Mouse (Mus musculus): ENCODE data around the gene Rpl18. TPM values are rescaled to one million over a fixed set of nuclear protein-coding genes. Genes with fewer than 3 reads are reported as not detected.

Rpl18 gene
- polyA plus RNA-seq, 1 experiment = 20,873 TPM

DNA sequence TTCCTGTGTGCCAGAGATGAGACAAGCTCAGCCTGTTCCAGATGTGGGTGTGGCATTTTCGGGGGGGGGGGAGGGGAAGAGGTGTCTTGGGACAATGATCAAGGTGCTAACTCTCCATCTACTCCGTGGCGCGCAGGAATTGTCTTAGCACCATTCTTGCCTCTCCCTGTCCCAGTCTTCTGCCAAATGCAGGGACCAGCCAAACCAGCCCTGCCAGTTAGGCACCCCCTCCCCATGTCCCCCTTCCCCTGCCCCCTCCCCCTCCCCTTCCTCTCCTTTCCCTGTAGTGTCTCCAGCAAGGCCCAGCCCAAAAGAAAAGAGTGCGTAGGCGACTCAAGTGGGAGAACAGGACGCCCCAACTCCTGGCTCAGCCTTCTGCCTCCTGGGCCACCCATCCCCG, 51.5 kb downstream of the Rpl18 start:
- TF ChIP-seq GATA1 (IDR thresholded peaks at IDR 0.05; ENCODE audit: low read length) = no peak

DNA sequence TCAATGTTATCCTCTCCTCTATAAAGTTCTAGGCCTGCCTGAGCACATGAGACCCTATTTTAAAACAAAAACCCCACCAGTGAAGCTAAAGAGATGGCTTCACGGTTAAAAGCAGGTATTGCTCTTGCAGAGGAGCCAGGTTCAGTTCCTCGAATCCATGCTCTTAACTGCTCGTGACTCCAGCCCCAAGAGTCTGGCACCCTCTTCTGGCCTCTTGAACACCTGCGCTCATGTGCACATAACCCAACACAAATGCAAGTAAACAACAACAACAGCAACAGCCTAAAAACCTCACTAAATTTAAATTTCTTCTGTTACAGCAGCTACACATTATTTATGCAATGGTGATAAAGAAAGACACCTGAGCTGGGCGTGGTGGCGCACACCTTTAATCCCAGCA, 52.2 kb downstream of the Rpl18 start:
- no peak for TF ChIP-seq GATA1 (IDR thresholded peaks at IDR 0.05; ENCODE audit: low read length)

Other genes starting within 250 kb of the Rpl18 start
- gene Bax, start 248.6 kb upstream of the Rpl18 start, polyA plus RNA-seq (2012) = 407 and 498 TPM in 2 replicates
- gene Tulp2, start 233.6 kb upstream of the Rpl18 start, polyA plus RNA-seq (2012) = 1.7 and 2.0 TPM in 2 replicates
- gene Gm45808, start 228.6 kb upstream of the Rpl18 start, polyA plus RNA-seq (2012) = not detected in 2 replicates
- 0.29 and 0.49 TPM in 2 replicates for gene Dhdh, start 226.7 kb upstream of the Rpl18 start, polyA plus RNA-seq (2012)
- 1,038 and 1,233 TPM in 2 replicates for gene Nucb1, start 205.1 kb upstream of the Rpl18 start, polyA plus RNA-seq (2012)
- 87.1 and 135 TPM in 2 replicates for gene Ppp1r15a, start 189.2 kb upstream of the Rpl18 start, polyA plus RNA-seq (2012)
- 1.2 and 1.8 TPM in 2 replicates for gene Plekha4, start 189.1 kb upstream of the Rpl18 start, polyA plus RNA-seq (2012)
- 10.6 and 11.5 TPM in 2 replicates for gene Hsd17b14, start 160.6 kb upstream of the Rpl18 start, polyA plus RNA-seq (2012)
- gene Bcat2, start 145.3 kb upstream of the Rpl18 start, polyA plus RNA-seq (2012) = 83.5 and 192 TPM in 2 replicates
- gene Fgf21, start 100.0 kb upstream of the Rpl18 start, polyA plus RNA-seq (2012) = not detected in 2 replicates
- gene Fut1, start 98.2 kb upstream of the Rpl18 start, polyA plus RNA-seq (2012) = not detected in 2 replicates
- gene Izumo1, start 93.6 kb upstream of the Rpl18 start, polyA plus RNA-seq (2012) = 0.11 and 0.14 TPM in 2 replicates
- 1.2 and 1.6 TPM in 2 replicates for gene Rasip1, start 88.0 kb upstream of the Rpl18 start, polyA plus RNA-seq (2012)
- gene Mamstr, start 75.5 kb upstream of the Rpl18 start, polyA plus RNA-seq (2012) = not detected in 2 replicates
- not detected in 2 replicates for gene Fut2, start 49.1 kb upstream of the Rpl18 start, polyA plus RNA-seq (2012)
- 0.11 TPM in 1 of 2 replicates, not detected in the other for gene Ntn5, start 31.4 kb upstream of the Rpl18 start, polyA plus RNA-seq (2012)
- not detected in 2 replicates for gene Sec1, start 21.1 kb upstream of the Rpl18 start, polyA plus RNA-seq (2012)
- gene Car11, start 15.6 kb upstream of the Rpl18 start, polyA plus RNA-seq (2012) = 0.37 and 0.79 TPM in 2 replicates
- gene Dbp, start 10.4 kb upstream of the Rpl18 start, polyA plus RNA-seq (2012) = 22.4 and 28.4 TPM in 2 replicates
- gene Sphk2, start 2.5 kb downstream of the Rpl18 start, polyA plus RNA-seq (2012) = 172 and 187 TPM in 2 replicates
- gene Fam83e, start 5.8 kb downstream of the Rpl18 start, polyA plus RNA-seq (2012) = 1.2 TPM in 2 replicates
- gene Spaca4, start 10.4 kb downstream of the Rpl18 start, polyA plus RNA-seq (2012) = not detected in 2 replicates
- 0.03 and 0.04 TPM in 2 replicates for gene Lmtk3, start 68.3 kb downstream of the Rpl18 start, polyA plus RNA-seq (2012)
- not detected in 2 replicates for gene Sult2b1, start 69.2 kb downstream of the Rpl18 start, polyA plus RNA-seq (2012)
- gene Cyth2, start 99.1 kb downstream of the Rpl18 start, polyA plus RNA-seq (2012) = 117 and 133 TPM in 2 replicates
- gene Kcnj14, start 109.3 kb downstream of the Rpl18 start, polyA plus RNA-seq (2012) = 1.1 and 1.3 TPM in 2 replicates
- 126 and 128 TPM in 2 replicates for gene Grwd1, start 115.5 kb downstream of the Rpl18 start, polyA plus RNA-seq (2012)
- gene Kdelr1, start 157.3 kb downstream of the Rpl18 start, polyA plus RNA-seq (2012) = 249 and 281 TPM in 2 replicates
- gene Grin2d, start 162.9 kb downstream of the Rpl18 start, polyA plus RNA-seq (2012) = 0.02 TPM in 2 replicates
- gene Syngr4, start 181.3 kb downstream of the Rpl18 start, polyA plus RNA-seq (2012) = 80.3 and 80.6 TPM in 2 replicates
- 44.3 and 60.2 TPM in 2 replicates for gene Tmem143, start 181.5 kb downstream of the Rpl18 start, polyA plus RNA-seq (2012)
- 1.4 and 2.5 TPM in 2 replicates for gene Emp3, start 205.9 kb downstream of the Rpl18 start, polyA plus RNA-seq (2012)
- gene Ccdc114, start 208.6 kb downstream of the Rpl18 start, polyA plus RNA-seq (2012) = not detected in 2 replicates

Measured in G1E-ER4 (cell line).